Mouse (Mus musculus) midbrain, embryonic 11.5 days (tissue): ENCODE measurements around the gene Sec24c. TPM values are rescaled to one million over a fixed set of nuclear protein-coding genes. Genes with fewer than 3 reads are reported as not detected.

Source experiments
- ATAC-seq: fragments of 200-750 bp; cut with Nextera tagmentation; 2 replicates; pipeline ENCODE4 v1.8.0; 2017; ENCODE audit warnings: moderate TSS enrichment, moderate library complexity; ENCODE audit not compliant: low FRiP score
- DNase-seq: peaks from one replicate; pipeline ENCODE4 v3.0.0; 2015; ENCODE audit warnings: low spot score; ENCODE audit errors: missing footprints
- H3K27ac ChIP-seq: fragments of 300-500 bp; sonication (generic); 2 replicates; pipeline ENCODE4 v1.5.1; 2014; ENCODE audit warnings: low read depth, low read length
- H3K27me3 ChIP-seq: fragments of 300-500 bp; sonication (generic); 2 replicates; pipeline ENCODE4 v1.6.1; 2014; ENCODE audit warnings: mild to moderate bottlenecking, low read length, moderate library complexity, mixed read lengths; ENCODE audit not compliant: control insufficient read depth, insufficient read depth
- H3K36me3 ChIP-seq: fragments of 300-500 bp; sonication (generic); 2 replicates; pipeline ENCODE4 v1.6.1; 2014; ENCODE audit warnings: mild to moderate bottlenecking, low read length, moderate library complexity, mixed read lengths; ENCODE audit not compliant: control insufficient read depth, insufficient read depth
- H3K4me1 ChIP-seq: fragments of 300-500 bp; sonication (generic); 2 replicates; pipeline ENCODE4 v1.6.1; 2014; ENCODE audit warnings: low read length; ENCODE audit not compliant: control insufficient read depth, insufficient read depth
- H3K4me2 ChIP-seq: fragments of 300-500 bp; sonication (generic); 2 replicates; pipeline ENCODE4 v1.6.1; 2014; ENCODE audit warnings: mild to moderate bottlenecking, moderate library complexity
- H3K4me3 ChIP-seq: fragments of 300-500 bp; sonication (generic); 2 replicates; pipeline ENCODE4 v1.5.1; 2014; ENCODE audit warnings: low read depth, low read length
- H3K9ac ChIP-seq: fragments of 300-500 bp; sonication (generic); 2 replicates; pipeline ENCODE4 v1.6.1; 2014; ENCODE audit warnings: low read length
- H3K9me3 ChIP-seq: fragments of 300-500 bp; sonication (generic); 2 replicates; pipeline ENCODE4 v1.6.1; 2016; ENCODE audit warnings: low read length; ENCODE audit not compliant: control insufficient read depth
- WGBS: fragments of 180-500 bp; shearing (Covaris S2); extraction: QIAGEN DNeasy Blood & Tissue Kit; methylation state at CpG from one replicate; pipeline ENCODE4 v1.1.7; 2014; 5-methylcytosine and 5-hydroxymethylcytosine counted together
- polyA plus RNA-seq: library from polyadenylated mRNA; unstranded; fragments of >200 nt; fragmentation: Nextera tagmentation; extraction: Ambion mirVana; gene quantifications from 2 replicates; pipeline ENCODE4 v1.2.1, GENCODE M21; 2014

The Sec24c gene
- polyA plus RNA-seq, 1 experiment from 2014 or later = 74.7 TPM

DNA sequence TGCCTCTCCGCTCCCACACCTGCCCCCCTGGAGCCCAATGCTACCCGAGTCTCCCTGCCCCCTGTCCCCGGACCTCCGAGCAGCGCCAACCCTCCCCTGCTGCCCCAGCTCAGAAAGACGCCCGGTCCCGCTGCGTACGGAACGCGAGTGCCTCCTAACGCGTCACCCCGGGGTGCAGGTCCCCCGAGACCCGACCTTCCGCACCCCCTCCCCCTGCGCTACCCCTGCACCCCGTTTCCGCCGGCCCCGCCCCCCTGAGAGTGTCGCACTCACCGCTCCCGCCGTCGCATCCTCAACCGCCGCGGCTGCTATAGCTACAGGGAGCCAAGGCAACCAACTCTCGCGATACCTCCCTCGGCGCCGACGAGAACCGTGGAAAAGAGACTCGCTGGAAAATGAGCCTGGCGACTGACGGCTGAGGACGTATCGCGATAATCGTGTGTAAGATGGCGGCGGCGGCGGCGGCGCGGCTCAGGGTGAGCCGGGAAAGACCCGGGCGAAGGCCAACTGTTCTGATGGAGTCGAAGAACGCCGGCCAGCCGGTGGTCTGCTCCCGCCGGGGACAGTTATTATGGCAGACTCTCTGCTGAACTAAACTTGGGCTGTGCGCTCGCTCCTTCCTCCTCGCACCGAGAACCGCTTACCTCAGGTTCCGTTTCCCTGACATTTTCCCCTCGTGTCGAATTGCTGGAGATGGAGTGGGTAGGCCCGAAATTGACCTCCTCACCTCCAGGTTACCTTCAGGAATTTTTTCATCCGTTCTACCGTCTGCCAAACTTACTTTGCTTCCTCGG lies 33.3 kb upstream of the Sec24c start, which contains the start of gene Usp54:
Gene Usp54 (minus strand): TSS at position 420 of the 794 bp plus-strand sequence.
- Histone ChIP-seq H3K9ac (peak within 1 kb of the TSS; percentile 94), H3K27me3 (no peaks in the 10 kb centered on the region), H3K27ac (peak within 1 kb of the TSS; percentile 84), H3K9me3 (no peaks in the 10 kb centered on the region), H3K36me3 (no peaks in the 10 kb centered on the region), H3K4me3 (peak within 1 kb of the TSS; percentile 72), H3K4me1 (no peaks in the 10 kb centered on the region), H3K4me2 (peak within 1 kb of the TSS; percentile 63)
- ATAC-seq (peak; percentile 95), DNase-seq (peak; percentile 99)
- WGBS = under 1% methylated on average over 72 of the region's 73 CpGs

DNA sequence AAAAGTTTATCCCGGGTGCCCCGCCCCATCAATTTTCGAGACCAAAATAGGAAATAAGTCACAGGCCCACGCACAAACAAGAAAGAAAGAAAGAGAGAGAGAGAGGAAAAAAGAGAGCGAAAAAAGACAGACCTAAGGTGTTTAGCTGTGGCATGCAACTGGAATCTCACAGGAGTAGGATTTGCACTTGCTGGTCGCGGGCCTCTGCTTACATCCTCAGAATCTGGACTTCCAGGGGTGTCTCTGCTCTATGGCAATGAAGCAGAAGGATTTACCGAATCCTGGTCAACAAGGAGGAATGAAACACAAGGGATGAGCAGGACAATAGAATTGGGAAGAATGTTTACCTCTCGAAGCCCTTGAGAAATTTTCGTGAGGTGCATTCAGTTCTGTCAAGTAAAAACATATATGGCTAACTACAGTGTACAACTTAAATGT lies 32.7 kb upstream of the Sec24c start:
- H3K4me2 ChIP-seq = peak overlapping the region; percentile 63
- H3K4me1 ChIP-seq = no peaks in the 10 kb centered on the region
- no peak for ATAC-seq
- H3K36me3 ChIP-seq = no peaks in the 10 kb centered on the region
- no peaks in the 10 kb centered on the region for H3K9me3 ChIP-seq
- H3K27me3 ChIP-seq = no peaks in the 10 kb centered on the region
- H3K4me3 ChIP-seq = peak overlapping the region; percentile 72
- 16% methylated on average over 10 of the region's 10 CpGs for WGBS
- peak overlapping the region; percentile 94 for H3K9ac ChIP-seq
- H3K27ac ChIP-seq = peak overlapping the region; percentile 84
- DNase-seq = no peak

DNA sequence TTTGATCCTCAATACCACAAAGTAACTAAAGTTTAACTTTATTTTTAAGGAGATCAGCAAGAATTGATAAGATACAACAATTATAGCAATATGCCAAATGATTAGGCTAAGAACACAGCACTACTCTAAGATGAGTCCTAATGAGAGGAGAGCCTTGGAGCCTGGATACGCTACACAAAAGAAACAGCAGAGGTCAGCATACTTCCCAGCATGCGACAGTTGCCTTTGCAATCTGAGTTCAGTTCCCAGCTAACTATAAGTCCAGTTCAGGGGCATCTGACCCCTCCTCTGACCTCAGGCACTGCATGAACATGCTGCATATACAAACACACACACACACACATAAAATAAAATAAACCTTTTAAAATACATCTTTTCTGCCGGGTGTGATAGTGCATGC lies 28.6 kb upstream of the Sec24c start:
- H3K36me3 ChIP-seq = no peaks in the 10 kb centered on the region
- H3K4me1 ChIP-seq = no peaks in the 10 kb centered on the region
- no peak overlapping the region for H3K4me2 ChIP-seq
- no peaks in the 10 kb centered on the region for H3K9me3 ChIP-seq
- H3K27ac ChIP-seq = no peak overlapping the region
- no peak overlapping the region for H3K9ac ChIP-seq
- 32% methylated on average over 3 of the region's 3 CpGs for WGBS
- no peaks in the 10 kb centered on the region for H3K27me3 ChIP-seq
- H3K4me3 ChIP-seq = no peak overlapping the region
- ATAC-seq (no peak), DNase-seq (no peak)

DNA sequence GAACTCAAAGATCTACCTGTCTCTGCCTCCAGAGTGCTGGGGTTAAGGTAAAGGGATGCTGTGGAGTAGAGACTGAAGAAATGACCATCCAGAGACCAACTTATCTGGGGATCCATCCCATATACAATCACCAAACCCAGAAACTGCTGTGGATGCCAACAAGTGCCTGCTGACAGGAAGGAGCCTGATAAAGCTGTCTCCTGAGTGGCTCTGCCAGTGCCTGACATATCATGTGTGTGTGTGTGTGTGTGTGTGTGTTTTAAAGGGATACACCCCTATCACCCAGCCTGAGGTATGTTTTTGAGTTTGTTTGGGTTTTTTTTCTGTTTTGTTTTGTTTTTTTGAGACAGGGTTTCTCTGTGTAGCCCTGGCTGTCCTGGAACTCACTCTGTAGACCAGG lies 27.7 kb upstream of the Sec24c start:
- Histone ChIP-seq H3K4me1 (no peaks in the 10 kb centered on the region), H3K27me3 (no peaks in the 10 kb centered on the region), H3K9ac (no peak overlapping the region), H3K4me3 (no peak overlapping the region), H3K4me2 (no peak overlapping the region), H3K9me3 (no peaks in the 10 kb centered on the region), H3K36me3 (no peaks in the 10 kb centered on the region), H3K27ac (no peak overlapping the region)
- DNase-seq = no peak
- no peak for ATAC-seq

DNA sequence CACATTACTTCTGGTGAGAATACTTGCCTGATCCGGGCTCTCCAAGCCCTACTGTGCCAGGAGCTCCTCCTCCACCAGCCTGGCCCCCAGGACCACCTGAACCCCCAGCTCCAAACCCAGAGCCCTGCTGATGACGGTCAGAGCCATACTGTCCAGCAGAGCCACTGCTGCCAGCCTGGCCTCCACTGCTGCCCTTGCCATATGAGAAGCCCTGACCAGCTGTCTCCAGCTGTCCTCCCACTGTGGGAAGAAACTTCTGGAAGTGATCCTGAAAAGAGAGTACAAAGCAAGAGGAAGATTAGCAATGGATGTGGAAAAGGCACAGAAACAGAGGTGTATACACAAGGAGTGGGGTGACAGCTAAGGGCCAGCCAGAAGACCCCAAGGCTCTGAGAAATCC lies 23.1 kb upstream of the Sec24c start:
- no peak overlapping the region for H3K27ac ChIP-seq
- H3K27me3 ChIP-seq = no peaks in the 10 kb centered on the region
- no peak for ATAC-seq
- no peak overlapping the region for H3K4me2 ChIP-seq
- H3K9me3 ChIP-seq = no peaks in the 10 kb centered on the region
- DNase-seq = no peak
- no peak overlapping the region for H3K9ac ChIP-seq
- H3K36me3 ChIP-seq = no peaks in the 10 kb centered on the region
- WGBS = 92% methylated on average over 2 of the region's 2 CpGs
- no peaks in the 10 kb centered on the region for H3K4me1 ChIP-seq
- no peak overlapping the region for H3K4me3 ChIP-seq

DNA sequence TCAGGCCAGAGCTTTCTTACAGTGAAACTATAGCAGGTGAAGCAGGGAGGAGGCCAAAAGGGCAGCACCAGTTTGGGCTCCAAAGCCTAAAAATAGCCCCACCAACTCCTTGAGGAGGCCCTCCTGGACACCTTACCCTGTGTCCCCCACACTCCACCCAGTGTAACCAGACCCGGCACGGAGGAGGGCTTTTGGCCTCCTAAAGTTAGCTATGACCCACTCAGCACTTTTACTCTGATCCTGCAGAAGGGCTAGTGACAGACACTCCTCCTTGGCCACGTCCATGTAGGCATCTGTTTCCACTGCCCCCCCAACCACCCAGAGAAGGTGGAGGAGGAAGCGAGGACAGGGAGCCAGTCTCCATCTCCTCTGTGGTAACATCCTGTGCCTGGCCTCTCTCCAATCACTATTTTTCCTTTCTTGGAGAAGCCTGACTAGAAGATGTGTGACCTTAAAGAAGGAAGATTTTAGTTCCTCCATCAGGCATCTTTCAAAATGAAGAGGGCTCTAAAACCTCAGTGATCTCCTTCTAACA lies 22.3 kb upstream of the Sec24c start:
- DNase-seq (no peak), ATAC-seq (no peak)
- H3K27me3 ChIP-seq = no peaks in the 10 kb centered on the region
- no peak overlapping the region for H3K27ac ChIP-seq
- no peak overlapping the region for H3K4me2 ChIP-seq
- no peaks in the 10 kb centered on the region for H3K9me3 ChIP-seq
- no peak overlapping the region for H3K9ac ChIP-seq
- no peaks in the 10 kb centered on the region for H3K36me3 ChIP-seq
- no peak overlapping the region for H3K4me3 ChIP-seq
- H3K4me1 ChIP-seq = no peaks in the 10 kb centered on the region
- 72% methylated on average over 4 of the region's 4 CpGs for WGBS

DNA sequence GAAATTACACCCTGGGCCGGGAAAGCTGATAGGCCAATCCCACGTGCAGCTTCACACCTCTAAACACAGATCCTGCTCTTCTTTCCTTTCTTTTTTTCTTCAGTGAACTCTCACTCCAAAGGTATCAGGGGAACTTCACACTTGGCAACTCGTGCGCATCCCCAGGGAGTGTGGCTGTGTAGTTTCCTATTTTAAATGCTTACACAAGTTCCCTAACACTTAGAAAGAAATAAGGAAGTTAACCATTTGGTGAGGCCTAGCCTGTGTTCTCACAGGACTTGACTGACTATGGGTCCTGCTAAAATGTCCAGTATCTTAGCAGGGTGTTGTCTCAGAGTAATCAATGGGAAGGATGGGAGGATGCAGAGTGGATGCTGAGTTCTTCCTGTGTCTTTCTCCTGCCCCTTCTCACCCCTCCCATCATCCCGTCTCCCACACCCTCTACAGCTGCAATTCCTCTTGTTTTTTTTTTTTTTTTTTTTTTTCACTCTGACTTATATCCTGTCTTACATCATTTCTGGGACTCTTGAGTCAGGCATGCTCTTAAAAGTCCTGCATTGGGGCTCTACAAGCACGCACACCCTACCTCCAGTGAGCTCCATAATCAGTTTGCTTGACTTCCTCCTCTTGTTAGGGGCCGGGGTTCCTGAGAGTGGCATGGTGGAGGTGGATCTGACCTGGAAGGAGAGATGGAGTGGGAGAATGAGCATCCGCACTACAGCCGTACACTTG lies 19.3 kb upstream of the Sec24c start:
- H3K4me3 ChIP-seq = no peak overlapping the region
- DNase-seq (no peak), ATAC-seq (no peak)
- no peaks in the 10 kb centered on the region for H3K9me3 ChIP-seq
- no peak overlapping the region for H3K4me2 ChIP-seq
- no peaks in the 10 kb centered on the region for H3K36me3 ChIP-seq
- 80% methylated on average over 9 of the region's 9 CpGs for WGBS
- no peaks in the 10 kb centered on the region for H3K27me3 ChIP-seq
- H3K9ac ChIP-seq = no peak overlapping the region
- no peaks in the 10 kb centered on the region for H3K4me1 ChIP-seq
- no peak overlapping the region for H3K27ac ChIP-seq

DNA sequence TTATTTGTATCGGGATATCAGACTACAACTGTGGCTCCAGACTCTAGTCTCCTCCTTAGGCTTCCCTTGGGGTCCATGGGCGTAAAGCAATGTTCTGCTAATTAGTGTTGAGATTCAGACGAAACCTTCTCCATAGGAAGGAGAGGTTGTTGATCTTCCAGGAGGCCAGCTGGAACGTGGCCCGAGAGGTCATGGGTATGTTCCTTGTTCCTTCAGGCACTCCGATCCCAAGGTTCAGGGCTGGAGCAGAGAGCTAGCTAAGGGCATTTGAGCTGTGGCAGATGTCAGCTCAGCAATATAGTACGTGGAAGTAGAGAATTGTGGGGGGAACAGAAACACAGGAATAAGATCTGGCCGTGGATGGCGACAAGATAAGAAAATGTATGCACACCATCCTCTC lies 18.4 kb upstream of the Sec24c start:
- no peaks in the 10 kb centered on the region for H3K9me3 ChIP-seq
- no peaks in the 10 kb centered on the region for H3K27me3 ChIP-seq
- no peaks in the 10 kb centered on the region for H3K4me1 ChIP-seq
- H3K9ac ChIP-seq = no peak overlapping the region
- no peak for ATAC-seq
- no peak overlapping the region for H3K4me2 ChIP-seq
- H3K36me3 ChIP-seq = no peaks in the 10 kb centered on the region
- WGBS = 81% methylated on average over 9 of the region's 9 CpGs
- DNase-seq = no peak
- H3K4me3 ChIP-seq = no peak overlapping the region
- no peak overlapping the region for H3K27ac ChIP-seq

DNA sequence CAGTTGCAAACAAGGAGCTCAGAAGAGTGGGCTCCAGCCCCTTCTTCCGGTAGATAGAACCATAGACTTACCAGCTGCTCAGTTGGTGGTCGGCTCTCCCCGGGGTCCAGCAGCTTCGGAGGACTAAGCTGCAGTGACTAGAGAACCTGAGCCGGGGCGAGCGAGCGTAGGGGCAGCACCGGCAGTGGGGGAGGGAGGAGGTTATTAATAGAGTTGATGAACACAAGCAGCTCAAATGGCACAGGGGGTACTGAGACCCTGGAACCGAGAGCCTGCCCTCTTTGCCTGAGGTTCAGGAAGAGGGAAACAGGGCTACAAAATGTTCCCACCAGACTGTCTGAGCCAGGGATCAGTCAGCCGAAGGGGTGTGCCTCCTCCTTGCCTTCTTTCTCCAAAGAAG lies 17.7 kb upstream of the Sec24c start, which contains the start of gene Myoz1:
Gene Myoz1 (minus strand): TSS at position 180 of the 400 bp plus-strand sequence.
- H3K27me3 ChIP-seq = no peaks in the 10 kb centered on the region
- no peak within 1 kb of the TSS for H3K9ac ChIP-seq
- H3K9me3 ChIP-seq = no peaks in the 10 kb centered on the region
- H3K36me3 ChIP-seq = no peaks in the 10 kb centered on the region
- no peak within 1 kb of the TSS for H3K27ac ChIP-seq
- no peak within 1 kb of the TSS for H3K4me3 ChIP-seq
- no peaks in the 10 kb centered on the region for H3K4me1 ChIP-seq
- 40% methylated on average over 11 of the region's 11 CpGs for WGBS
- no peak within 1 kb of the TSS for H3K4me2 ChIP-seq
- DNase-seq (no peak), ATAC-seq (no peak)
